Mouse (Mus musculus) adrenal gland, postnatal 4 days (tissue): Measurements from ENCODE around the gene Igf2bp3. TPM values are rescaled to one million over a fixed set of nuclear protein-coding genes. Genes with fewer than 3 reads are reported as not detected.

ENCODE experiments used
- DNase-seq, 2 experiments: peaks; one replicate each; pipeline ENCODE4 v3.0.0; 2021 to 2022; ENCODE audit warnings: low spot score in 2 of 2, mixed read lengths in 2 of 2
- total RNA-seq, 2 experiments: library from RNA; stranded (reverse); gene quantifications; 2 replicates each; pipeline ENCODE4 v1.2.3; 2021

The Igf2bp3 gene
- total RNA-seq, 2 experiments from 2014 or later: 16.9 to 17.5 TPM

- DNase-seq: no peak
Observed at GRCm38 (mm10) chr6:49079313-49079712, 135.4 kb downstream of the Igf2bp3 start.

GRCm38 (mm10) chr6:49077894-49078293 lies 136.9 kb downstream of the Igf2bp3 start:
- DNase-seq: no peak

- DNase-seq: no peak
Observed at GRCm38 (mm10) chr6:49074117-49074490, 140.7 kb downstream of the Igf2bp3 start.

- peak; percentile 84 to 90 for DNase-seq
Observed at GRCm38 (mm10) chr6:49073304-49074116, 141.2 kb downstream of the Igf2bp3 start, which contains the start of gene Malsu1. Gene Malsu1, plus strand, starts transcription at chr6:49073795.

GRCm38 (mm10) chr6:49068361-49068760 lies 146.4 kb downstream of the Igf2bp3 start:
- no peak for DNase-seq

GRCm38 (mm10) chr6:49057053-49058021 lies 157.4 kb downstream of the Igf2bp3 start:
- DNase-seq: peak in 1 of 2 experiments; percentile 47

GRCm38 (mm10) chr6:49056009-49056408 lies 158.7 kb downstream of the Igf2bp3 start:
- DNase-seq: no peak

GRCm38 (mm10) chr6:49055256-49055733 lies 159.5 kb downstream of the Igf2bp3 start:
- DNase-seq: no peak

- no peak for DNase-seq
Observed at GRCm38 (mm10) chr6:49052191-49052590, 162.6 kb downstream of the Igf2bp3 start.

- DNase-seq: no peak
Observed at GRCm38 (mm10) chr6:49050677-49051410, 163.9 kb downstream of the Igf2bp3 start.

- DNase-seq: no peak
Observed at GRCm38 (mm10) chr6:49048395-49048794, 166.4 kb downstream of the Igf2bp3 start.

GRCm38 (mm10) chr6:49047848-49048247 lies 166.9 kb downstream of the Igf2bp3 start:
- DNase-seq: no peak

GRCm38 (mm10) chr6:49046976-49047375 lies 167.8 kb downstream of the Igf2bp3 start:
- DNase-seq: no peak

GRCm38 (mm10) chr6:49046502-49046901 lies 168.3 kb downstream of the Igf2bp3 start:
- DNase-seq: no peak

- peak in 1 of 2 experiments; percentile 31 for DNase-seq
Observed at GRCm38 (mm10) chr6:49039470-49040180, 175.1 kb downstream of the Igf2bp3 start.

- DNase-seq: no peak
Observed at GRCm38 (mm10) chr6:49037268-49037662, 177.5 kb downstream of the Igf2bp3 start.

- DNase-seq: no peak
Observed at GRCm38 (mm10) chr6:49036275-49037267, 178.2 kb downstream of the Igf2bp3 start, which contains the start of gene Gpnmb. Gene Gpnmb, plus strand, starts transcription at chr6:49036546.
